Mouse (Mus musculus) heart, postnatal 0 days (tissue): Measurements from ENCODE around the gene Gm13083. TPM values are rescaled to one million over a fixed set of nuclear protein-coding genes. Genes with fewer than 3 reads are reported as not detected.
"Not testable (repeated sequence)": the region's sequence is repeated elsewhere in the genome, so short reads cannot be mapped to it uniquely, and the experiment has no call there.

ENCODE experiments used
- ATAC-seq: fragments of 200-750 bp; cut with Nextera tagmentation; 2 replicates; pipeline ENCODE4 v1.8.0; 2017; ENCODE audit warnings: low read depth, moderate number of reproducible peaks, moderate library complexity; ENCODE audit not compliant: insufficient read depth
- DNase-seq: peaks from one replicate; pipeline ENCODE4 v3.0.0-alpha.2; 2016; ENCODE audit warnings: low spot score
- H3K27ac ChIP-seq: fragments of 300-500 bp; sonication (generic); 2 replicates; pipeline ENCODE4 v1.5.1; 2014; ENCODE audit warnings: low read depth, mild to moderate bottlenecking
- H3K27me3 ChIP-seq: fragments of 300-500 bp; sonication (generic); 2 replicates; pipeline ENCODE4 v1.6.1; 2014; ENCODE audit warnings: low read length, mixed read lengths; ENCODE audit not compliant: control insufficient read depth, insufficient read depth
- H3K36me3 ChIP-seq: fragments of 300-500 bp; sonication (generic); replicated peaks from 2 replicates; pipeline ENCODE4 v1.6.1; 2014; ENCODE audit warnings: low read length, mixed read lengths; ENCODE audit not compliant: control insufficient read depth, insufficient read depth
- H3K4me1 ChIP-seq: fragments of 300-500 bp; sonication (generic); 2 replicates; pipeline ENCODE4 v1.6.1; 2014; ENCODE audit warnings: antibody characterized with exemption; ENCODE audit not compliant: control insufficient read depth, insufficient read depth
- H3K4me2 ChIP-seq: fragments of 300-500 bp; sonication (generic); 2 replicates; pipeline ENCODE4 v1.6.1; 2014; ENCODE audit warnings: low read depth, mild to moderate bottlenecking, low read length, moderate library complexity
- H3K4me3 ChIP-seq: fragments of 300-500 bp; sonication (generic); 2 replicates; pipeline ENCODE4 v1.5.1; 2014; ENCODE audit warnings: low read depth, low read length
- H3K9ac ChIP-seq: fragments of 300-500 bp; sonication (generic); replicated peaks from 2 replicates; pipeline ENCODE4 v1.6.1; 2014; ENCODE audit warnings: low read depth, low read length, mixed read lengths
- H3K9me3 ChIP-seq: fragments of 300-500 bp; sonication (generic); replicated peaks from 2 replicates; pipeline ENCODE4 v1.6.1; 2016; ENCODE audit warnings: low read length; ENCODE audit not compliant: control insufficient read depth
- WGBS: fragments of 180-500 bp; shearing (Covaris S2); extraction: QIAGEN DNeasy Blood & Tissue Kit; methylation state at CpG from one replicate; pipeline ENCODE4 v1.1.7; 2014; 5-methylcytosine and 5-hydroxymethylcytosine counted together
- polyA plus RNA-seq: library from polyadenylated mRNA; unstranded; fragments of >200 nt; fragmentation: Nextera tagmentation; extraction: Ambion mirVana; gene quantifications from 2 replicates; pipeline ENCODE4 v1.2.1, GENCODE M21; 2015
- total RNA-seq: library from RNA; depleted of rRNA; stranded (reverse); fragments of >200 nt; gene quantifications from 2 replicates; pipeline ENCODE4 v1.2.3, GENCODE M21; 2014; ENCODE audit warnings: low replicate concordance; rRNA removed

Gm13083 gene
- total RNA-seq (not detected in 2 replicates), polyA plus RNA-seq (not detected in 2 replicates)

DNA sequence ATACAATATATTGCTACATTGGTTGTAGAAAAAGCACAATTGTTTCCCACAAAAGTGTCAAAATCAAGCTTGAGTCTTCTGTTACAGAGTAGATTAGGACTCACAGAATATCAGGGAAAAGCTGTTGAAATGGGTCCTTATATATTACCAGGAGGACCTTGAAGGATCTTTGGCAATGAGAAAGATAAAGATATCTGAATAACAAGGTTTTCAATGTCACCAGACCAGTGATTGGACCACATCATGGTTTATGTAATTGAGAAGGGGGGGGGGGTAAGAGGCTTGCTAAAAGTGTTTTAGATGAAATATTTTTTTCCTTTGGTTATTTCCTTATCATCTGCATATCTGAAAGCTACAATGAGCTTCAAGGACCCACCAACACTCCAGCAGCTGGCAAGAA lies at the start of gene Gm13083:
TSS of gene Gm13083 (plus strand) at position 301 of the 400 bp plus-strand sequence.
- DNase-seq, H3K9me3 ChIP-seq, H3K4me3 ChIP-seq, ATAC-seq, H3K4me1 ChIP-seq, H3K27me3 ChIP-seq, H3K27ac ChIP-seq, H3K36me3 ChIP-seq, H3K4me2 ChIP-seq, H3K9ac ChIP-seq: not testable (repeated sequence)

DNA sequence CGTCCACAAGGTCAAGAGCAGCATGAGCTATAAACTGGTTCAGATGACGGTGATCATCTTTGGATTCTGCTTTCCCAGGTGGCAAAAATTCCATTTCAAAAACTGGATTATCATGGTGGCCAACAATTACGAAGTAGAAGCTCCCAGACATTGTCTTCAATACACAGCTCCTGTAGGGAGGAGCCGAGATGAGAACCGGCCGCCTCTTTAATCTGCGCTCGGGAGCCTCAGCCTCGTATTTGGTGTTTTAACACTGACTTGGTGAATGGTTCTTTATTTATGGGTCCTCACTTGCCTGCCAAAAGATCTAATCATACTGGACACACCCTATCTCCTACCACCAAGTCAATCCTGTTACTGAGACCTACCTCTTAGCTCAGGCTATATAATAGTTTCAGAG lies 2.9 kb upstream of the Gm13083 start:
- not testable (repeated sequence) for H3K27me3 ChIP-seq, H3K27ac ChIP-seq, ATAC-seq, DNase-seq, H3K36me3 ChIP-seq, H3K4me3 ChIP-seq, H3K4me2 ChIP-seq, H3K9me3 ChIP-seq, H3K9ac ChIP-seq, H3K4me1 ChIP-seq
- WGBS, result 78% methylated on average over 9 of the region's 9 CpGs

- not testable (repeated sequence) for H3K36me3 ChIP-seq, H3K27ac ChIP-seq, H3K9me3 ChIP-seq, DNase-seq, ATAC-seq, H3K4me1 ChIP-seq, H3K9ac ChIP-seq, H3K4me2 ChIP-seq, H3K27me3 ChIP-seq, H3K4me3 ChIP-seq
- WGBS, result 63% methylated on average over 4 of the region's 4 CpGs
Observed at GRCm38 (mm10) chr4:143618101-143618500, 3.3 kb downstream of the Gm13083 start.

- not testable (repeated sequence) for DNase-seq, ATAC-seq, H3K4me1 ChIP-seq, H3K27ac ChIP-seq, H3K4me3 ChIP-seq, H3K27me3 ChIP-seq, H3K9me3 ChIP-seq, H3K36me3 ChIP-seq, H3K4me2 ChIP-seq, H3K9ac ChIP-seq
Observed at GRCm38 (mm10) chr4:143657146-143657545, 42.3 kb downstream of the Gm13083 start, which contains the start of gene Gm13088. TSS of gene Gm13088 (minus strand) at chr4:143657246.

Other genes starting within 250 kb of the Gm13083 start
- not detected in 2 replicates for gene Pramel1, start 220.6 kb upstream of the Gm13083 start, total RNA-seq
- gene Pramel1, start 220.6 kb upstream of the Gm13083 start, polyA plus RNA-seq, result not detected in 2 replicates
- gene Pramef8, start 202.6 kb upstream of the Gm13083 start, total RNA-seq, result 21.5 and 24.7 TPM in 2 replicates
- 8.3 and 9.2 TPM in 2 replicates for gene Pramef8, start 202.6 kb upstream of the Gm13083 start, polyA plus RNA-seq
- not detected in 2 replicates for gene Oog4, start 164.7 kb upstream of the Gm13083 start, total RNA-seq
- not detected in 2 replicates for gene Oog4, start 164.7 kb upstream of the Gm13083 start, polyA plus RNA-seq
- not detected in 2 replicates for gene Gm13043, start 103.7 kb upstream of the Gm13083 start, total RNA-seq
- not detected in 2 replicates for gene Gm13043, start 103.7 kb upstream of the Gm13083 start, polyA plus RNA-seq
- gene Gm13040, start 79.0 kb upstream of the Gm13083 start, total RNA-seq, result not detected in 2 replicates
- gene Gm13040, start 79.0 kb upstream of the Gm13083 start, polyA plus RNA-seq, result not detected in 2 replicates
- not detected in 2 replicates for gene BC080695, start 63.3 kb upstream of the Gm13083 start, total RNA-seq
- not detected in 2 replicates for gene BC080695, start 63.3 kb upstream of the Gm13083 start, polyA plus RNA-seq
- gene Gm13057, start 63.3 kb upstream of the Gm13083 start, total RNA-seq, result not detected in 2 replicates
- gene Gm13057, start 63.3 kb upstream of the Gm13083 start, polyA plus RNA-seq, result not detected in 2 replicates
- gene Gm13088, start 42.2 kb downstream of the Gm13083 start, total RNA-seq, result not detected in 2 replicates
- gene Gm13088, start 42.2 kb downstream of the Gm13083 start, polyA plus RNA-seq, result not detected in 2 replicates
- gene Gm13089, start 87.7 kb downstream of the Gm13083 start, total RNA-seq, result not detected in 2 replicates
- not detected in 2 replicates for gene Gm13089, start 87.7 kb downstream of the Gm13083 start, polyA plus RNA-seq
- not detected in 2 replicates for gene Gm13078, start 104.5 kb downstream of the Gm13083 start, total RNA-seq
- not detected in 2 replicates for gene Gm13078, start 104.5 kb downstream of the Gm13083 start, polyA plus RNA-seq
- not detected in 2 replicates for gene Gm13023, start 174.3 kb downstream of the Gm13083 start, total RNA-seq
- gene Gm13023, start 174.3 kb downstream of the Gm13083 start, polyA plus RNA-seq, result not detected in 2 replicates
- gene Gm13084, start 201.1 kb downstream of the Gm13083 start, total RNA-seq, result not detected in 2 replicates
- gene Gm13084, start 201.1 kb downstream of the Gm13083 start, polyA plus RNA-seq, result not detected in 2 replicates
- gene Gm13103, start 231.5 kb downstream of the Gm13083 start, total RNA-seq, result not detected in 2 replicates
- not detected in 2 replicates for gene Gm13103, start 231.5 kb downstream of the Gm13083 start, polyA plus RNA-seq